Mouse (Mus musculus): Measurements from ENCODE around the gene Uxs1. TPM values are rescaled to one million over a fixed set of nuclear protein-coding genes. Genes with fewer than 3 reads are reported as not detected.

The Uxs1 gene
- polyA plus RNA-seq, 1 experiment from 2014 or later = 11.3 TPM

- WGBS (ENCODE audit: insufficient replicate concordance) = 76% methylated on average over 2 of the region's 2 CpGs
- Histone ChIP-seq H3K9ac (ENCODE audit: low read depth, low read length) (no peak overlapping the region), H3K36me3 (ENCODE audit: control insufficient read depth, insufficient read depth, low read length) (no peaks in the 10 kb centered on the region), H3K4me1 (ENCODE audit: control insufficient read depth, insufficient read depth, low read length) (0 out of 2 replicates have a peak, but pooled peaks cover 2% of the 10 kb centered on the region), H3K27me3 (ENCODE audit: control insufficient read depth, insufficient read depth, low read length) (no peaks in the 10 kb centered on the region), H3K9me3 (replicated peaks; ENCODE audit: control insufficient read depth, low read length) (no peaks in the 10 kb centered on the region), H3K4me2 (no peak overlapping the region), H3K4me3 (ENCODE audit: low read depth, low read length) (no peak overlapping the region), H3K27ac (ENCODE audit: low read depth, low read length) (no peak overlapping the region)
- ATAC-seq (replicated peaks; ENCODE audit: insufficient number of reproducible peaks, low FRiP score, low TSS enrichment) = no peak
Observed at GRCm38 (mm10) chr1:43819091-43819490, 8.5 kb downstream of the Uxs1 start.

- ATAC-seq (replicated peaks; ENCODE audit: insufficient number of reproducible peaks, low FRiP score, low TSS enrichment) = no peak
- Histone ChIP-seq H3K27me3 (ENCODE audit: control insufficient read depth, insufficient read depth, low read length) (no peaks in the 10 kb centered on the region), H3K4me1 (ENCODE audit: control insufficient read depth, insufficient read depth, low read length) (0 out of 2 replicates have a peak, but pooled peaks cover 2% of the 10 kb centered on the region), H3K9me3 (replicated peaks; ENCODE audit: control insufficient read depth, low read length) (no peaks in the 10 kb centered on the region), H3K27ac (ENCODE audit: low read depth, low read length) (no peak overlapping the region), H3K4me2 (no peak overlapping the region), H3K9ac (ENCODE audit: low read depth, low read length) (no peak overlapping the region), H3K36me3 (ENCODE audit: control insufficient read depth, insufficient read depth, low read length) (no peaks in the 10 kb centered on the region), H3K4me3 (ENCODE audit: low read depth, low read length) (no peak overlapping the region)
- WGBS (ENCODE audit: insufficient replicate concordance) = 89% methylated on average over 4 of the region's 4 CpGs
Observed at GRCm38 (mm10) chr1:43818356-43818755, 9.2 kb downstream of the Uxs1 start.

- ATAC-seq (replicated peaks; ENCODE audit: insufficient number of reproducible peaks, low FRiP score, low TSS enrichment) = no peak
- Histone ChIP-seq H3K4me3 (ENCODE audit: low read depth, low read length) (no peak overlapping the region), H3K4me1 (ENCODE audit: control insufficient read depth, insufficient read depth, low read length) (peaks cover 2% of the 10 kb centered on the region; the same call in 1 of the 2 replicates), H3K9me3 (replicated peaks; ENCODE audit: control insufficient read depth, low read length) (no peaks in the 10 kb centered on the region), H3K4me2 (no peak overlapping the region), H3K36me3 (ENCODE audit: control insufficient read depth, insufficient read depth, low read length) (no peaks in the 10 kb centered on the region), H3K27ac (ENCODE audit: low read depth, low read length) (no peak overlapping the region), H3K9ac (ENCODE audit: low read depth, low read length) (no peak overlapping the region), H3K27me3 (ENCODE audit: control insufficient read depth, insufficient read depth, low read length) (no peaks in the 10 kb centered on the region)
- WGBS (ENCODE audit: insufficient replicate concordance) = 94% methylated on average over 1 of the region's 1 CpGs
Observed at GRCm38 (mm10) chr1:43811764-43812163, 15.8 kb downstream of the Uxs1 start.

- Histone ChIP-seq H3K4me3 (ENCODE audit: low read depth, low read length) (no peak overlapping the region), H3K9me3 (replicated peaks; ENCODE audit: control insufficient read depth, low read length) (no peaks in the 10 kb centered on the region), H3K9ac (ENCODE audit: low read depth, low read length) (no peak overlapping the region), H3K4me1 (ENCODE audit: control insufficient read depth, insufficient read depth, low read length) (peaks cover 2% of the 10 kb centered on the region; the same call in 1 of the 2 replicates), H3K4me2 (no peak overlapping the region), H3K27ac (ENCODE audit: low read depth, low read length) (no peak overlapping the region), H3K36me3 (ENCODE audit: control insufficient read depth, insufficient read depth, low read length) (no peaks in the 10 kb centered on the region), H3K27me3 (ENCODE audit: control insufficient read depth, insufficient read depth, low read length) (no peaks in the 10 kb centered on the region)
- WGBS (ENCODE audit: insufficient replicate concordance) = 73% methylated on average over 3 of the region's 3 CpGs
- ATAC-seq (replicated peaks; ENCODE audit: insufficient number of reproducible peaks, low FRiP score, low TSS enrichment) = no peak
Observed at GRCm38 (mm10) chr1:43811055-43811454, 16.5 kb downstream of the Uxs1 start.

GRCm38 (mm10) chr1:43809351-43809750 is 18.2 kb downstream of the Uxs1 start:
- no peak overlapping the region for H3K4me2 ChIP-seq
- H3K9me3 ChIP-seq (replicated peaks; ENCODE audit: control insufficient read depth, low read length) = no peaks in the 10 kb centered on the region
- ATAC-seq (replicated peaks; ENCODE audit: insufficient number of reproducible peaks, low FRiP score, low TSS enrichment) = no peak
- WGBS (ENCODE audit: insufficient replicate concordance) = 97% methylated on average over 2 of the region's 2 CpGs
- no peak overlapping the region for H3K4me3 ChIP-seq (ENCODE audit: low read depth, low read length)
- no peaks in the 10 kb centered on the region for H3K36me3 ChIP-seq (ENCODE audit: control insufficient read depth, insufficient read depth, low read length)
- peaks cover 2% of the 10 kb centered on the region; the same call in 1 of the 2 replicates for H3K4me1 ChIP-seq (ENCODE audit: control insufficient read depth, insufficient read depth, low read length)
- no peaks in the 10 kb centered on the region for H3K27me3 ChIP-seq (ENCODE audit: control insufficient read depth, insufficient read depth, low read length)
- H3K9ac ChIP-seq (ENCODE audit: low read depth, low read length) = no peak overlapping the region
- no peak overlapping the region for H3K27ac ChIP-seq (ENCODE audit: low read depth, low read length)

GRCm38 (mm10) chr1:43803906-43804474 is 23.6 kb downstream of the Uxs1 start:
- no peak for ATAC-seq (replicated peaks; ENCODE audit: insufficient number of reproducible peaks, low FRiP score, low TSS enrichment)
- no peak overlapping the region for H3K27ac ChIP-seq (ENCODE audit: low read depth, low read length)
- H3K9me3 ChIP-seq (replicated peaks; ENCODE audit: control insufficient read depth, low read length) = no peaks in the 10 kb centered on the region
- H3K4me1 ChIP-seq (ENCODE audit: control insufficient read depth, insufficient read depth, low read length) = no peaks in the 10 kb centered on the region
- no peak overlapping the region for H3K4me3 ChIP-seq (ENCODE audit: low read depth, low read length)
- H3K36me3 ChIP-seq (ENCODE audit: control insufficient read depth, insufficient read depth, low read length) = no peaks in the 10 kb centered on the region
- no peak overlapping the region for H3K4me2 ChIP-seq
- H3K27me3 ChIP-seq (ENCODE audit: control insufficient read depth, insufficient read depth, low read length) = no peaks in the 10 kb centered on the region
- no peak overlapping the region for H3K9ac ChIP-seq (ENCODE audit: low read depth, low read length)
- WGBS (ENCODE audit: insufficient replicate concordance) = 100% methylated on average over 1 of the region's 1 CpGs

GRCm38 (mm10) chr1:43798048-43798447 is 29.6 kb downstream of the Uxs1 start:
- ATAC-seq (replicated peaks; ENCODE audit: insufficient number of reproducible peaks, low FRiP score, low TSS enrichment) = no peak
- H3K4me1 ChIP-seq (ENCODE audit: control insufficient read depth, insufficient read depth, low read length) = no peaks in the 10 kb centered on the region
- H3K4me3 ChIP-seq (ENCODE audit: low read depth, low read length) = no peak overlapping the region
- WGBS (ENCODE audit: insufficient replicate concordance) = 84% methylated on average over 3 of the region's 3 CpGs
- no peaks in the 10 kb centered on the region for H3K36me3 ChIP-seq (ENCODE audit: control insufficient read depth, insufficient read depth, low read length)
- H3K27me3 ChIP-seq (ENCODE audit: control insufficient read depth, insufficient read depth, low read length) = no peaks in the 10 kb centered on the region
- no peak overlapping the region for H3K27ac ChIP-seq (ENCODE audit: low read depth, low read length)
- H3K9ac ChIP-seq (ENCODE audit: low read depth, low read length) = no peak overlapping the region
- no peak overlapping the region for H3K4me2 ChIP-seq
- no peaks in the 10 kb centered on the region for H3K9me3 ChIP-seq (replicated peaks; ENCODE audit: control insufficient read depth, low read length)

- Histone ChIP-seq H3K4me3 (ENCODE audit: low read depth, low read length) (no peak overlapping the region), H3K9ac (ENCODE audit: low read depth, low read length) (no peak overlapping the region), H3K4me1 (ENCODE audit: control insufficient read depth, insufficient read depth, low read length) (no peaks in the 10 kb centered on the region), H3K27me3 (ENCODE audit: control insufficient read depth, insufficient read depth, low read length) (no peaks in the 10 kb centered on the region), H3K36me3 (ENCODE audit: control insufficient read depth, insufficient read depth, low read length) (no peaks in the 10 kb centered on the region), H3K4me2 (no peak overlapping the region), H3K27ac (ENCODE audit: low read depth, low read length) (no peak overlapping the region), H3K9me3 (replicated peaks; ENCODE audit: control insufficient read depth, low read length) (no peaks in the 10 kb centered on the region)
- 83% methylated on average over 2 of the region's 2 CpGs for WGBS (ENCODE audit: insufficient replicate concordance)
- no peak for ATAC-seq (replicated peaks; ENCODE audit: insufficient number of reproducible peaks, low FRiP score, low TSS enrichment)
Observed at GRCm38 (mm10) chr1:43789765-43790164, 37.8 kb downstream of the Uxs1 start.

- Histone ChIP-seq H3K36me3 (ENCODE audit: control insufficient read depth, insufficient read depth, low read length) (no peaks in the 10 kb centered on the region), H3K9ac (ENCODE audit: low read depth, low read length) (no peak overlapping the region), H3K4me2 (no peak overlapping the region), H3K4me3 (ENCODE audit: low read depth, low read length) (no peak overlapping the region), H3K27ac (ENCODE audit: low read depth, low read length) (no peak overlapping the region), H3K4me1 (ENCODE audit: control insufficient read depth, insufficient read depth, low read length) (no peaks in the 10 kb centered on the region), H3K27me3 (ENCODE audit: control insufficient read depth, insufficient read depth, low read length) (no peaks in the 10 kb centered on the region), H3K9me3 (replicated peaks; ENCODE audit: control insufficient read depth, low read length) (no peaks in the 10 kb centered on the region)
- no peak for ATAC-seq (replicated peaks; ENCODE audit: insufficient number of reproducible peaks, low FRiP score, low TSS enrichment)
- WGBS (ENCODE audit: insufficient replicate concordance) = 85% methylated on average over 5 of the region's 5 CpGs
Observed at GRCm38 (mm10) chr1:43786711-43787110, 40.9 kb downstream of the Uxs1 start.
